In the genomic region with DNA sequence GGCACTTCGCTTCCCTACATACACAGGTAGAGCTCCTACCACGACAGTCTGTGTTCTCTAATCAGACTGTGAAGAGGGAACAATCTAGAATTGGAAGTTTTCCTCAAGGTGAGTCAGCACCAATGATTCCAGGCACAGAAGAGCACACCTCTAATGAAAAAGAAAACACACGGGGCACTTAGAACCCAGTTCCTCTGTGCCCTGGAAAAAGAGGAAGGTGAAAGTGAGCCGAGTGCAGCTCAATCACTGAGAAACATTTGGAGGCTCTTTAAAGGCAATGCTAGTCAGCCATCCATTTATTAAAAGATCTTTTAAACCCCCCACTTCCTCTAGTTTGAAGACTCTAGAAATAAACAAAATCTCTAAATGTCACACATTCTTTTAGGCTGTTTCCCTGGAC, we compare ENCODE assay signal across 15 mouse cellular contexts.
"Had no signal": no experiment of that assay in that cellular context is flagged by ENCODE, and none has a peak within 500 bp of the region (broad histone marks: within the 10 kb centered on the region; RNA-seq: fewer than 3 reads in every experiment).

No protein-coding gene starts in this region.

- H3K36me3 ChIP-seq: liver, embryonic 13.5 days; midbrain, embryonic 10.5 days; midbrain, embryonic 13.5 days; stomach, embryonic 15.5 days had no signal

- H3K27me3 ChIP-seq: liver, embryonic 13.5 days; megakaryocyte, embryonic 14.5 days; midbrain, embryonic 13.5 days; stomach, embryonic 15.5 days had no signal

- H3K4me3 ChIP-seq: liver, embryonic 13.5 days; megakaryocyte, embryonic 14.5 days; midbrain, embryonic 10.5 days; midbrain, embryonic 13.5 days; stomach, embryonic 15.5 days had no signal

- H3K4me1 ChIP-seq: megakaryocyte, embryonic 14.5 days; midbrain, embryonic 10.5 days; midbrain, embryonic 13.5 days; stomach, embryonic 15.5 days had no signal

- H3K27ac ChIP-seq: kidney, postnatal 0 days; liver, embryonic 13.5 days; midbrain, embryonic 10.5 days; midbrain, embryonic 13.5 days; stomach, embryonic 15.5 days had no signal

- H3K9ac ChIP-seq: liver, embryonic 13.5 days; midbrain, embryonic 13.5 days; stomach, embryonic 15.5 days had no signal

- DNase-seq: kidney, adult 2 months; kidney, postnatal 25 days; liver, embryonic 13.5 days; lung, adult 2 months; lung, postnatal 14 days; lung, postnatal 4 days; right cerebral cortex, adult 18-20 months; right cerebral cortex, postnatal 14 days; right cerebral cortex, postnatal 4 days; thymus, postnatal 25 days had no signal

- H3K9me3 ChIP-seq: liver, embryonic 13.5 days; midbrain, embryonic 10.5 days; midbrain, embryonic 13.5 days; stomach, embryonic 15.5 days had no signal

- ATAC-seq: midbrain, embryonic 13.5 days had no signal
